Mouse (Mus musculus) heart, adult 2 months (tissue): ENCODE measurements at regions not wholly inside any gene's neighbourhood (a gene's known extent, or its start where the extent isn't known, plus 50 kb on each side); places are given as distances from the start of the nearest gene placed in this dataset.

Source experiments
- DNase-seq, 2 experiments: peaks; one replicate each; pipeline ENCODE4 v3.0.0; 2021
- H3K27ac ChIP-seq: fragments of 200-600 bp; 2 replicates; pipeline ENCODE4 v1.8.1; 2022
- H3K27me3 ChIP-seq: fragments of 200-500 bp; 2 replicates; pipeline ENCODE4 v1.6.1; 2012; ENCODE audit warnings: mild to moderate bottlenecking, low read length, inconsistent platforms, mixed read lengths; ENCODE audit not compliant: control insufficient read depth, insufficient read depth
- H3K36me3 ChIP-seq: fragments of 200-500 bp; 2 replicates; pipeline ENCODE4 v1.6.1; 2012; ENCODE audit warnings: low read length, inconsistent platforms; ENCODE audit not compliant: control insufficient read depth, insufficient read depth
- H3K4me1 ChIP-seq: fragments of 200-500 bp; 2 replicates; pipeline ENCODE4 v1.6.1; 2011; ENCODE audit warnings: low read length; ENCODE audit not compliant: control insufficient read depth, insufficient read depth
- H3K4me3 ChIP-seq: fragments of 200-600 bp; 2 replicates; pipeline ENCODE4 v1.8.1; 2022
- H3K79me2 ChIP-seq: fragments of 200-500 bp; replicated peaks from 2 replicates; pipeline ENCODE4 v1.6.1; 2012; ENCODE audit warnings: mild to moderate bottlenecking, inconsistent platforms, low read length, moderate library complexity, mixed read lengths; ENCODE audit not compliant: control insufficient read depth, insufficient read depth
- H3K9ac ChIP-seq: fragments of 200-500 bp; 2 replicates; pipeline ENCODE4 v1.6.1; 2012; ENCODE audit warnings: low read depth, mild to moderate bottlenecking, control low read depth, inconsistent platforms, low read length, mixed read lengths
- CTCF ChIP-seq: fragments of 200-600 bp; IDR thresholded peaks from 2 replicates; pipeline ENCODE4 v1.8.1; 2022; ENCODE audit warnings: antibody characterized with exemption, mild to moderate bottlenecking, moderate library complexity
- EP300 ChIP-seq: fragments of 200-500 bp; IDR thresholded peaks from 2 replicates; pipeline ENCODE4 v1.6.1; 2011; ENCODE audit warnings: low read depth, low read length, control low read depth; ENCODE audit not compliant: insufficient read depth
- POLR2A ChIP-seq: fragments of 200-500 bp; IDR thresholded peaks from 2 replicates; pipeline ENCODE4 v1.6.1; 2011; ENCODE audit warnings: mild to moderate bottlenecking, low read depth, low read length, control low read depth; ENCODE audit not compliant: insufficient read depth
- WGBS: fragments of 180-500 bp; shearing (Covaris S2); methylation state at CpG from one replicate; pipeline ENCODE4 v1.1.7; 2018; 5-methylcytosine and 5-hydroxymethylcytosine counted together
- intact Hi-C: fragments of 180-260 bp; cut with DNase I; formaldehyde crosslinking; loops from one replicate; pipeline ENCODE4 v1.15.1; 2025

DNA sequence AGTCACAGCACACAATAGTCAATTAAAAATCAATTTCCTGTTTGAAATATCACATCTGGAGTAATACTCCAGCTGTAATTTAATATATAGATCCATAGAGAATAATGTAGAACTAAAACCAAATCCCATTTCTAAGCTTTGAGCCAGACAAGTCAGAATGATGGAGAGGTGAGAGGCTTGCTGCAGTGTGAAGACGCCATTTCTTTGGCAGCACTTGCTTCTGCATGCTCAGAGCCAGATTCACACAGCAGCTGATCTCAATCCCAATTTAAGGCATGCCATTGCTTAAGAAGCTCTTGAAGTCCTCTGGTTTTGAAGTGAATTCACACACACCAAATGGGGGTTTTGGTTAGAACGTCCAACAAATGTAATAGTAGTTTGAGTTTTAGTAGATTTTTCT, 447.9 kb downstream of the Wdr20rt start:
- Histone ChIP-seq H3K9ac (no peak overlapping the region), H3K4me3 (no peak overlapping the region), H3K36me3 (no peaks in the 10 kb centered on the region), H3K27me3 (no peaks in the 10 kb centered on the region), H3K27ac (no peak overlapping the region), H3K4me1 (no peaks in the 10 kb centered on the region), H3K79me2 (no peaks in the 10 kb centered on the region)
- 83% methylated on average over 2 of the region's 2 CpGs for WGBS
- DNase-seq, result no peak
- TF ChIP-seq POLR2A (no peak), CTCF (no peak), EP300 (no peak)
- intact Hi-C loops, result no loop called here

DNA sequence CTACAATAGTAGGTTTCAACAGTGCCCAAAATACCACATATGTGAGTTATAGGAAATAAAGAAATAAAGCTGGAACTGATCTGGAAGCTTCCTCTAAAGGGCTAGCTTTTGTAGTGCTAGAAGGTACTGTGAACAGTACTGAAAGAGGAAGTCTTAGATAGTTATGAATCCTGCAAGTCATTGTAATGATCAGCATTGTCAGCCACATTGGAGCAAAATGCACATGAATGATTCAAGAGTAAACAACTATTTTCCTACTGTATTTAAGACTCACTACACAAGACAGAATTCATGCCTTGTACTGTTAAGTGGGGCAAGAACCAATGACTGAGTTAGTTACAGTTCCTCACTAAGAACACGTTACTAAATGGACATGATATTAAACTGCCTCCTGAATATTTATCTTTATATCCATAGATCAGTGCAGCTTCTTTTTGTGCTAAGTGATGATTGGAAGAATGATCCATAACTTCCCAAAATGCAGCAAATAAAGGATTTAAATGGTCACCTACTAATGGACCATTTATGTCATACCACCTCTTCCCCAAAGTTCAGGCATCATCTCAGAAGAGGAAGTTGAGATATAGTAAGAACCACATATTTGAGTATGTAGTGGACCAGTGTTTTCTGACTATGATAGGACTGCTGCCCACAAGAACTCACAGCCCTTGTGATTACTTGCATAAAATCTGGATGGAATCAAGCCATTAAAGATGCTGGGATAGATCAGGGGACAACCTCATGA, 449.8 kb downstream of the Wdr20rt start:
- TF ChIP-seq EP300, result no peak
- no peak for TF ChIP-seq CTCF
- no peak for TF ChIP-seq POLR2A
- H3K27ac ChIP-seq, result no peak overlapping the region
- no peak overlapping the region for H3K9ac ChIP-seq
- H3K79me2 ChIP-seq, result no peaks in the 10 kb centered on the region
- H3K27me3 ChIP-seq, result no peaks in the 10 kb centered on the region
- intact Hi-C loops, result no loop called here
- DNase-seq, result no peak
- H3K36me3 ChIP-seq, result no peaks in the 10 kb centered on the region
- WGBS, result 73% methylated on average over 1 of the region's 1 CpGs
- no peaks in the 10 kb centered on the region for H3K4me1 ChIP-seq
- H3K4me3 ChIP-seq, result no peak overlapping the region

DNA sequence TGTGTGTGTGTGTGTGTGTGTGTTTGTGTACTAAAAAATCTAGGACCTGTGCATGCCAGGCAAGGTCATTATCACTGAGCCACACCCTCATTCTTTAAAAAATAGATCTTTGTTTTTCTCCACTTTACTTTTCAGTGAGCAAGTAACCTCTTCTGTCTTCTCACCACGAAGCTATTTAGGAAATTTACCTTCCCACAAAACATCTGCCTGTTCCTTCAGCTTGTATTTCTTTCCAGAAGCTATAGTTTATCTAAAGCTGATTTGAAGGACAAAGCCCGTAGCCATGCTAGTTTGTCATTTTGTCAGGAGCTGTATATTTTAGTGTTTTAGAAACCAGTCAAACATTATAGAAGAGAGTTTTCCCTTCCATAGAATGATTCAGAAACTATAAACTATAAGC, 455.0 kb downstream of the Wdr20rt start:
- no peak for DNase-seq

DNA sequence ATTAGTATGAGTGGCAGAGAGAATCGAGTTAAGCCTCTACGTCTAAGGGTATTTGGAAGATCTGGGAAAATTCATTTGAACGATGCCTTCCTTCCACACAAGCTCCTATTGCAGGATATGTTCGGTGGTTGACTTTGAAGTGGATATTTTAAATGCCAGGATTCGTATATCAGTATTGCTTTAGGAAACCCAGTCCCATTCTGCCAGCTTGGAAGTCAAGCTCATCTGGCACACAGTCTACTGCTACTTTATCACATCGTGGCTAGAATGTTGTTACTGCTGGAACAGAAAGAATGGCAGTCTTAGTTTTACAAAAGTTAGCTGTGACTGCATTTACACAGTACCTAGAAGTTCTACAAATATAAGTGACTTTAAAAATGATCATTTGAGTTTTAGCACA, 456.5 kb downstream of the Wdr20rt start:
- TF ChIP-seq CTCF (no peak), POLR2A (no peak), EP300 (no peak)
- no peaks in the 10 kb centered on the region for H3K27me3 ChIP-seq
- no peak overlapping the region for H3K4me3 ChIP-seq
- H3K27ac ChIP-seq, result no peak overlapping the region
- H3K4me1 ChIP-seq, result no peaks in the 10 kb centered on the region
- DNase-seq, result no peak
- H3K9ac ChIP-seq, result no peak overlapping the region
- intact Hi-C loops, result no loop called here
- no peaks in the 10 kb centered on the region for H3K36me3 ChIP-seq
- H3K79me2 ChIP-seq, result no peaks in the 10 kb centered on the region
- WGBS, result 62% methylated on average over 6 of the region's 6 CpGs

More for the DNA sequence above, 455.0 kb downstream of the Wdr20rt start:
- intact Hi-C loops, result no loop called here
- Histone ChIP-seq H3K27me3 (no peaks in the 10 kb centered on the region), H3K27ac (no peak overlapping the region), H3K4me1 (no peaks in the 10 kb centered on the region), H3K4me3 (no peak overlapping the region), H3K79me2 (no peaks in the 10 kb centered on the region), H3K36me3 (no peaks in the 10 kb centered on the region), H3K9ac (no peak overlapping the region)
- TF ChIP-seq EP300, result no peak
- no peak for TF ChIP-seq CTCF
- TF ChIP-seq POLR2A, result no peak
- whole genome bisulfite sequencing, result 57% methylated on average over 2 of the region's 2 CpGs

GRCm38 (mm10) chr12:65704985-65705384, 479.7 kb downstream of the Wdr20rt start:
- no peaks in the 10 kb centered on the region for H3K36me3 ChIP-seq
- H3K4me1 ChIP-seq, result no peaks in the 10 kb centered on the region
- no peak overlapping the region for H3K9ac ChIP-seq
- no peak overlapping the region for H3K4me3 ChIP-seq
- 51% methylated on average over 1 of the region's 1 CpGs for WGBS
- TF ChIP-seq POLR2A (no peak), EP300 (no peak), CTCF (no peak)
- no peak for DNase-seq
- no peaks in the 10 kb centered on the region for H3K79me2 ChIP-seq
- intact Hi-C loops, result no loop called here
- H3K27ac ChIP-seq, result no peak overlapping the region
- H3K27me3 ChIP-seq, result no peaks in the 10 kb centered on the region

GRCm38 (mm10) chr12:65712304-65712703, 487.0 kb downstream of the Wdr20rt start:
- no peak for TF ChIP-seq POLR2A
- no peak for TF ChIP-seq CTCF
- no peak for TF ChIP-seq EP300
- intact Hi-C loops, result no loop called here
- no peaks in the 10 kb centered on the region for H3K79me2 ChIP-seq
- no peaks in the 10 kb centered on the region for H3K27me3 ChIP-seq
- no peaks in the 10 kb centered on the region for H3K36me3 ChIP-seq
- H3K4me3 ChIP-seq, result no peak overlapping the region
- no peak for DNase-seq
- no peak overlapping the region for H3K9ac ChIP-seq
- WGBS, result 58% methylated on average over 2 of the region's 2 CpGs
- H3K4me1 ChIP-seq, result no peaks in the 10 kb centered on the region
- no peak overlapping the region for H3K27ac ChIP-seq
